Mouse (Mus musculus) olfactory bulb, adult 2 months (tissue): ENCODE results near the gene Gadd45g. TPM values are rescaled to one million over a fixed set of nuclear protein-coding genes. Genes with fewer than 3 reads are reported as not detected.
A peak's percentile ranks its signal among the peaks of the same experiment; 100 is the strongest.

Source experiments
- H3K27ac ChIP-seq: fragments of 200-500 bp; 2 replicates; pipeline ENCODE4 v1.5.1; 2012; ENCODE audit warnings: low read depth, low read length; ENCODE audit not compliant: insufficient read depth
- H3K4me1 ChIP-seq: fragments of 200-500 bp; 2 replicates; pipeline ENCODE4 v1.6.1; 2012; ENCODE audit warnings: low read length; ENCODE audit not compliant: control insufficient read depth, insufficient read depth
- H3K4me3 ChIP-seq: fragments of 200-500 bp; 2 replicates; pipeline ENCODE4 v1.5.1; 2012; ENCODE audit warnings: mild to moderate bottlenecking, low read depth, low read length, moderate library complexity; ENCODE audit not compliant: insufficient read depth
- CTCF ChIP-seq: fragments of 200-500 bp; IDR thresholded peaks from 2 replicates; pipeline ENCODE4 v1.5.1; 2012; ENCODE audit warnings: low read depth, mild to moderate bottlenecking, low read length, moderate library complexity; ENCODE audit not compliant: insufficient read depth
- POLR2A ChIP-seq: fragments of 200-500 bp; IDR thresholded peaks from 2 replicates; pipeline ENCODE4 v1.6.1; 2012; ENCODE audit warnings: mild to moderate bottlenecking, low read depth, low read length, moderate library complexity; ENCODE audit not compliant: insufficient read depth
- WGBS: fragments of 180-500 bp; shearing (Covaris S2); methylation state at CpG from one replicate; pipeline ENCODE4 v1.1.7; 2018; 5-methylcytosine and 5-hydroxymethylcytosine counted together
- polyA plus RNA-seq: library from polyadenylated mRNA; stranded (reverse); fragments of >200 nt; gene quantifications from 2 replicates; pipeline ENCODE4 v1.2.4, GENCODE M21; 2012; ENCODE audit warnings: low replicate concordance; ENCODE audit not compliant: missing spikeins, insufficient read depth, insufficient read length

Gadd45g gene
- polyA plus RNA-seq, 1 experiment: not detected

DNA sequence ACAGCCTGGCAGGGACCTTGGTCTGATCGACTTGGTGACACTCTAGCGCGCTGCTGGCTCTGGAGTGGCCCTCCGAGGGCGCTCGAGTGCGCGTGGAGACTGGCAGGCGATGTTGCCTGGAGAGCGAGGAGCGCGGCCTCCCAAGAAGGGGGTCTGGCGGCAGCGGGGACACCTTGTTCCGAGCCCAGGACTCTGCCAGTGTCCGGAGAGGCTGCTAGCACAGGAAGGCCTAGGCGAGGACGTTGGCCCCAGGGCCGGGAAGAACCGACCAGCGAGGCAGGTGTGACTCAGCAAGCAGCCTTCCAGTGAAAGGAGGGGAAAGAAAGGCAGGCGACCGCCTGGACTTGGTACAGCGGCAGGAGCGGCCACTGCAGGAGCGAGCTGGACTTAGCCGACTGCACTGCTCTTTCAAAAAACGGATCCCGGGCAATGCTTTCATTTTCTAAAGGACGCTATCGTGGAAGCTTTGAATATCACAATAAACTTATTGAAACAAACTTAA, 1.6 kb downstream of the Gadd45g start:
- H3K4me1 ChIP-seq: peaks cover 17% of the 10 kb centered on the region
- TF ChIP-seq POLR2A (no peak), CTCF (peak; percentile 58)
- WGBS: under 1% methylated on average over 31 of the region's 31 CpGs
- H3K27ac ChIP-seq: peak overlapping the region; percentile 86
- H3K4me3 ChIP-seq: peak overlapping the region; percentile 69

DNA sequence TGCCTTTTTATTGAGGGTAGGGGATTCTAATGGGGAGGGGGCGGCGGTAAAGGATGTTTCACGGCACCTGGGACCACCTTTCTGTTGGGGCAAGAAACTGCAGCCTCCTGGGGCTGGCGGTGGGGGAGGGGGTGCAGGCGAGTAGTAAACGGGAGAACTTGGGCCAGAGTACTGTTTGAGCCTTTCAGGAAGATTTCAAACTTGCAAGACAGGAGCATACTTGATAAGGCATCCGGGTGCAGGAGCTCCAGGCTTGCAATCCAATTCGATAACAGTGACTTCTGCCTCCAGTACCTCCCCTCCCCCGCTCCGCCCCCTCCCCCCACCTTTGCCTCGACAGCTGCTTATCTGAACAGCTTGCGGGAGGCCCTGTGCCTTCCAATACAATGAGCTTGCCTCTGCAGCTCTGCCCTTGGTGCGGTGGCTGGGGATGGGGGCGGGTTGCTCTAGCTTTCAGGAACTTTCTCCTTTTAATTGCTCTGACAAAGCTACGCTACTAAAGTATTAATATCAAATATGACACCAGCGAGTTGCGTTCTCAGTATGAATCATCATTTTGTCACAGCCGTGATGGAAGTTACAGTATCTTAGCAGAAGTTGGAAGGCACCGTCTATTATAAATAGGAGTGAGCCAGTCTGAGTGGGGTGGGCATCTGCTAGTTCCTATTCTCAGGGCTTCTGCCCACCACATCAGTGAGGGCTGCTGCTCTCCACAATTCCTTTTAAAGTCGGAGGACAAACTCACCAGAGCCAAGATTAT, 2.2 kb downstream of the Gadd45g start:
- Histone ChIP-seq H3K4me3 (peak overlapping the region; percentile 69), H3K27ac (peak overlapping the region; percentile 86), H3K4me1 (peaks cover 23% of the 10 kb centered on the region)
- 5% methylated on average over 20 of the region's 20 CpGs for WGBS
- no peak for TF ChIP-seq POLR2A
- TF ChIP-seq CTCF: no peak

- H3K4me3 ChIP-seq: 0 out of 2 replicates have a peak overlapping the region, but pooled peaks have one; percentile 8
- H3K27ac ChIP-seq: peak overlapping the region; percentile 29; the same call in 1 of the 2 replicates
- WGBS: 11% methylated on average over 24 of the region's 25 CpGs
- peaks cover 26% of the 10 kb centered on the region for H3K4me1 ChIP-seq
- TF ChIP-seq CTCF (no peak), POLR2A (no peak)
Measured at GRCm38 (mm10) chr13:51849241-51850033, 3.0 kb downstream of the Gadd45g start.

DNA sequence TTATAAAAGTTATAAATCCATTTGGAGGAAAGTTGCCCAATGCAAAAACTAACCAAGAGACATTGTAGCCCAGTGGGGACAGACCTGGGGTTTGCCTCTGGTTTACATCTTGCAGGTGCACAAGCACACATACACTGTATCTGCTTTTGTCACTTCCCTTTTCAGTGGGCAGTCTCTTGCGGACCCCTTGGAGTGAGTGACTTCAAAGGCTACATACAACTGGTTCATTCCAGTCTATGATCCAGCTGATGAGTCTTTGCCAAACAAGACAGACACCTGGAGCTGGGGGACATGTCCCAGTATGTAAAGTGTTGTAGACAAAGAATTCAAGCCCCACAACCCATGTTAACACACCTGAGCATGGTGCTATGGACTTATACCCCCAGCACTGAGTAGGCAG, 4.1 kb downstream of the Gadd45g start:
- Histone ChIP-seq H3K27ac (no peak overlapping the region), H3K4me3 (no peak overlapping the region), H3K4me1 (peaks cover 19% of the 10 kb centered on the region)
- WGBS: 88% methylated on average over 1 of the region's 1 CpGs
- TF ChIP-seq POLR2A (no peak), CTCF (no peak)

DNA sequence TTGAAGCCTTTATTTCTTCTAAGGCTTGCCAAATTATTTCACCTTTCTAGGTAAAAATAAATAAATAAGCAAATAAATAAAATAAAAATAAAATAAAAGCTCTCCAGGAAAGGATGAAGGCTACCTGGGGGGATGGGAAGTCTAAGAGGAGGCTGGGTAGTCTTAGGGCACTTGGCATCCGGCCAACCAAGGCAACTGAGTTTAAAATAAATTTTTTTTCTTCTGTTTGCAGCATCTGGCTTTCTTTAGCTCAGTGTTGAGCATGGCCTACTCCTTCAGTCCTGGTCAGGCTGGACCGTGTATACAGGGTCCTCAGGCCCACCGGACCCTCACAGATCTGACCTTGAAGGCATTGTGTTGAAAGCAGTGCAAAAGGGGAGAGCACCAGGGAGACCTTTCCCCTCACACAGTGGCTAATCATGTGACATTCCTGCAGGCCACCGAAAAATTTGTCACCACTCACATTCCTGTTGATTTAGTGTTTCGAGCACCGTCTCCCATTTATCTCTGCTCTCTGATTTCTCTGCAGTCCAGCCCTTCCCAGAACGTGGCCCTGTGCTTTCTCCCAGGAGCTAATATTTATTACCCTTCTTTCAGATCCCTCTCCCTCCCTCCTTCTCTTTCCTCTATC, 6.2 kb downstream of the Gadd45g start:
- TF ChIP-seq CTCF (no peak), POLR2A (no peak)
- H3K4me1 ChIP-seq: peaks cover 19% of the 10 kb centered on the region
- 55% methylated on average over 7 of the region's 7 CpGs for WGBS
- no peak overlapping the region for H3K27ac ChIP-seq
- no peak overlapping the region for H3K4me3 ChIP-seq

DNA sequence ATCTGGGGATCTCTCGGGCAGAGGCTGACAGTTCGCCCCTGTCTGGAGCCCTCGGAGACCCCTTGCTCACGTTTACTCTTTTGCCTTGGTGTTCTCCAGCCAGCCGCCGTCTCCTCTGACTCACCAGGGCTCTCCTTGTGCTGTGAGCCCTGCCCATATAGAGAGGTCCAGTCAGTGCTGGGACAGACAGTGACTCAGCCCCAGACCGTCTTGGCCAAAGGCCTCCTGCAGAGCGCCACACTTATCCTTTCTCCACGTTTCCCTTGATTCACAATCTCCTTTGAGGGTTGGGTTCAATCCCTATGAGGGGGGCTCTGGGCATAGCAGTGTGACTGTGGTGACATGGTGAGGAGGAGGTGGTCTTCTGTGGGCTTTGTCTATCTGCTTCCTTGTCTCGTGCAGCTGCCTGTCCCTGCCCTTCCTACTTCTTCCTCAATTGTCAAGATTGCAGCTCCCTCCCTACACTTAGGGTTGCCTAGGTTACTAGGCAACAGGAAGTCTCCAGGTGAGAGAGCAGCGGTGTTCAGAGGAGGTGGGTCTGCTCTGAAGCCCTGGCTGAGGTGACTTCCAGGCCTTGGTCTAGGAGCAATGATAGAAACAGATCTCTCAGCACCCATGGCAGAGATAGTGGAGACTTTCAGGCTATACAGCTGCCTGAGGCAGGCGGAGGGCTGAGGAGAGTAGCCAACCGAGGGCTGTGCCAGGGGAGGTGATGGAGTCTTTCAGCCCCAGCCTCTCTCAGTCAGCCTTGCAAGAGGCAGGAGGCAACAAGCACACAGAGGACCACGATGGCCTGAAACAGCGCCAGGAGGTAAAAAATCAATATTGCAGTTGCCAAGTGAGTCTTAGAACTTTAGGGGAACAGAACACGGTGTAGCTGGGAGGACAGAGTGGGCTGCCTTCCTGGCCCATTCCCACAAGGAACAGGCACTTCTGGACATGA, 7.1 kb downstream of the Gadd45g start:
- WGBS: 57% methylated on average over 16 of the region's 16 CpGs
- TF ChIP-seq CTCF: no peak
- no peak for TF ChIP-seq POLR2A
- H3K4me1 ChIP-seq: peaks cover 21% of the 10 kb centered on the region

DNA sequence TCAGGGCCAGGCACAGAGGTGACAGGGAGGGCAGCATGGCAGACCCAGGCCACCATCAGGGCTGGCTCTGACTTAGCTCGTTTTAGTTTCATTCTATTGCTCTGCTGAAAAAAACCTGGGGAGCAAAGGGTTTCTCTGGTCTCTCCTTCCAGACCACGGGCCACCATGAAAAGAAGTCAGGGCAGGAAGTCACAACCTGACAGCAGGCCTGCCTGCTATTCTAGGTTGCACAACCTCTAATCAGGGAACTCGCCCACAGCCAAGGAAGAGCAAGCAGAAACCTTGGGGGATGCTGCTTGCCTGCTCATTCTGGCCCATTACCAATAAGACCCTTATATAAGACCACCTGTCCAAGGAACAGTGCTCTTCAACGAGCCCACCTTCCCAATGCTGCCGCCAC, 9.1 kb downstream of the Gadd45g start:
- Histone ChIP-seq H3K4me1 (peaks cover 11% of the 10 kb centered on the region), H3K27ac (no peak overlapping the region), H3K4me3 (no peak overlapping the region)
- TF ChIP-seq POLR2A: no peak
- TF ChIP-seq CTCF: no peak
- WGBS: 83% methylated on average over 5 of the region's 5 CpGs

More for the DNA sequence above, 7.1 kb downstream of the Gadd45g start:
- Histone ChIP-seq H3K4me3 (no peak overlapping the region), H3K27ac (no peak overlapping the region)

DNA sequence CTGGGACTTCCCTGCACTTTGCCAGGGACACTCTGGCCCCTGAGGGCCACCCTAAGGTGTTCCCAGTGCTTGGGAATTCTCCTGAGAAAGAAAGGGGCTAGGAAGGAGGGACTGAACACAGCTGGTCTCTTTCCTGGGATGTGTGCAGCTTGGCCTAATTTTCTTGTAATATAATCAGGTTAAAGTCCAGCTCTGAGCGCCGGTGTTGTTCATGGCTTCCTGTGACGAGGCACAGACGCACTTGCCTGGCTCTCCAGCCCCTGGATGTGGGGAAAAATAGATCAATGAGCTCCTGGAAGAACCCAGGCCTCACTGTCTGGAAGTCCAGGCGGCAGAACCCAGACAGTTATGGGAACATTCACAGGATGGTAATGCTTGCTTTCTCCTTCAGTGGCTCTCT, 10.7 kb downstream of the Gadd45g start:
- WGBS: 77% methylated on average over 5 of the region's 5 CpGs
- no peak overlapping the region for H3K27ac ChIP-seq
- TF ChIP-seq POLR2A (no peak), CTCF (no peak)
- peaks cover 11% of the 10 kb centered on the region for H3K4me1 ChIP-seq
- H3K4me3 ChIP-seq: no peak overlapping the region
